Mouse (Mus musculus): Measurements from ENCODE around the gene Otulin.

GRCm38 (mm10) chr15:27551117-27552114, 79.1 kb downstream of the Otulin start:
- TF ChIP-seq ZKSCAN1 (IDR thresholded peaks at IDR 0.05; ENCODE audit: low read depth, low read length) = no peak
- TF ChIP-seq CTCF (IDR thresholded peaks at IDR 0.05 in 2 of 3, conservative IDR thresholded peaks at IDR 0.05 in 1 of 3; ENCODE audit: control insufficient read depth in 1 of 3, insufficient read depth in 1 of 3, low read depth in 2 of 3, low read length in 3 of 3, poor library complexity in 1 of 3, severe bottlenecking in 1 of 3) = no peak
- TF ChIP-seq GATA1 (IDR thresholded peaks at IDR 0.05; ENCODE audit: low read depth, low read length) = no peak
- TF ChIP-seq HCFC1 (IDR thresholded peaks at IDR 0.05; ENCODE audit: low read depth, low read length) = no peak
- TF ChIP-seq EP300 (IDR thresholded peaks at IDR 0.05; ENCODE audit: low read depth in 1 of 2, low read length in 2 of 2) = no peak
- no peak for TF ChIP-seq MAFK (IDR thresholded peaks at IDR 0.05; ENCODE audit: borderline replicate concordance, low read depth, low read length)
- TF ChIP-seq GABPA (IDR thresholded peaks at IDR 0.05; ENCODE audit: low read depth, low read length) = no peak
- no peak for TF ChIP-seq UBTF (IDR thresholded peaks at IDR 0.05; ENCODE audit: borderline replicate concordance, insufficient read depth, low read depth, low read length)
- TF ChIP-seq POLR2A (IDR thresholded peaks at IDR 0.05; ENCODE audit: control insufficient read depth in 1 of 2, insufficient read depth in 1 of 2, low read depth in 1 of 2, low read length in 2 of 2, poor library complexity in 1 of 2) = no peak
- TF ChIP-seq TCF12 (IDR thresholded peaks at IDR 0.05; ENCODE audit: low read depth, low read length) = no peak

All from MEL (cell line).